Mouse (Mus musculus) cortical plate, adult 2 months (tissue): ENCODE measurements around the gene Sp6. TPM values are rescaled to one million over a fixed set of nuclear protein-coding genes. Genes with fewer than 3 reads are reported as not detected.

ENCODE experiments used
- H3K27ac ChIP-seq: fragments of 200-500 bp; 2 replicates; pipeline ENCODE4 v1.5.1; 2012; ENCODE audit warnings: low read length, control low read depth, inconsistent platforms; ENCODE audit not compliant: insufficient read depth
- H3K4me1 ChIP-seq: fragments of 200-500 bp; 2 replicates; pipeline ENCODE4 v1.6.1; 2011; ENCODE audit warnings: low read length; ENCODE audit not compliant: control insufficient read depth, insufficient read depth
- H3K4me3 ChIP-seq: fragments of 200-500 bp; 2 replicates; pipeline ENCODE4 v1.5.1; 2011; ENCODE audit warnings: mild to moderate bottlenecking, low read length, control low read depth; ENCODE audit not compliant: insufficient read depth
- CTCF ChIP-seq: fragments of 200-500 bp; IDR thresholded peaks from 2 replicates; pipeline ENCODE4 v1.5.1; 2011; ENCODE audit warnings: mild to moderate bottlenecking, control low read depth, low read length; ENCODE audit not compliant: insufficient read depth; ENCODE audit errors: extremely low read depth
- POLR2A ChIP-seq: fragments of 200-500 bp; IDR thresholded peaks from 2 replicates; pipeline ENCODE4 v1.6.1; 2011; ENCODE audit warnings: mild to moderate bottlenecking, low read length, control low read depth; ENCODE audit not compliant: insufficient read depth; ENCODE audit errors: extremely low read depth
- polyA plus RNA-seq: library from polyadenylated mRNA; depleted of rRNA; stranded (reverse); fragments of >200 nt; gene quantifications from 2 replicates; pipeline ENCODE4 v1.2.3, GENCODE M21; 2012; rRNA removed

The Sp6 gene
- polyA plus RNA-seq, 1 experiment = 0.69 TPM

- H3K4me3 ChIP-seq = no peak overlapping the region
- H3K4me1 ChIP-seq = peaks cover 2% of the 10 kb centered on the region; the same call in 1 of the 2 replicates
- H3K27ac ChIP-seq = no peak overlapping the region
- no peak for TF ChIP-seq POLR2A
- TF ChIP-seq CTCF = no peak
These were observed 56.6 kb downstream of the Sp6 start for GRCm38 (mm10) chr11:97069770-97070169.

GRCm38 (mm10) chr11:97071129-97071528 is 57.9 kb downstream of the Sp6 start:
- no peak overlapping the region for H3K27ac ChIP-seq
- no peak overlapping the region for H3K4me3 ChIP-seq
- TF ChIP-seq POLR2A (no peak), CTCF (no peak)
- H3K4me1 ChIP-seq = peaks cover 2% of the 10 kb centered on the region; the same call in 1 of the 2 replicates

- no peak overlapping the region for H3K4me3 ChIP-seq
- no peak overlapping the region for H3K27ac ChIP-seq
- TF ChIP-seq CTCF (peak; percentile 77), POLR2A (no peak)
- peaks cover 2% of the 10 kb centered on the region; the same call in 1 of the 2 replicates for H3K4me1 ChIP-seq
These were observed 59.3 kb downstream of the Sp6 start for GRCm38 (mm10) chr11:97072533-97072932.

- H3K4me3 ChIP-seq = no peak overlapping the region
- no peak for TF ChIP-seq POLR2A
- no peak for TF ChIP-seq CTCF
- no peak overlapping the region for H3K27ac ChIP-seq
- peaks cover 2% of the 10 kb centered on the region; the same call in 1 of the 2 replicates for H3K4me1 ChIP-seq
These were observed 61.0 kb downstream of the Sp6 start for GRCm38 (mm10) chr11:97074235-97074634.

Other genes starting within 250 kb of the Sp6 start
- gene Snx11, start 235.8 kb upstream of the Sp6 start, polyA plus RNA-seq = 42.9 and 46.0 TPM in 2 replicates
- 27.1 and 30.1 TPM in 2 replicates for gene Cbx1, start 224.3 kb upstream of the Sp6 start, polyA plus RNA-seq
- gene Nfe2l1, start 183.4 kb upstream of the Sp6 start, polyA plus RNA-seq = 202 and 207 TPM in 2 replicates
- 14.2 and 14.7 TPM in 2 replicates for gene Copz2, start 163.5 kb upstream of the Sp6 start, polyA plus RNA-seq
- 42.9 and 44.8 TPM in 2 replicates for gene Cdk5rap3, start 96.9 kb upstream of the Sp6 start, polyA plus RNA-seq
- not detected in 2 replicates for gene Prr15l, start 85.3 kb upstream of the Sp6 start, polyA plus RNA-seq
- gene Pnpo, start 69.4 kb upstream of the Sp6 start, polyA plus RNA-seq = 40.8 and 41.4 TPM in 2 replicates
- 10.3 and 10.4 TPM in 2 replicates for gene Sp2, start 30.4 kb upstream of the Sp6 start, polyA plus RNA-seq
- 4.4 and 6.3 TPM in 2 replicates for gene Scrn2, start 16.5 kb downstream of the Sp6 start, polyA plus RNA-seq
- 0.91 and 1.1 TPM in 2 replicates for gene Lrrc46, start 28.0 kb downstream of the Sp6 start, polyA plus RNA-seq
- gene Mrpl10, start 28.2 kb downstream of the Sp6 start, polyA plus RNA-seq = 67.7 and 68.6 TPM in 2 replicates
- 14.0 and 14.1 TPM in 2 replicates for gene Osbpl7, start 37.2 kb downstream of the Sp6 start, polyA plus RNA-seq
- gene Tbx21, start 101.9 kb downstream of the Sp6 start, polyA plus RNA-seq = 0.10 and 0.11 TPM in 2 replicates
- gene Tbkbp1, start 138.1 kb downstream of the Sp6 start, polyA plus RNA-seq = 54.5 and 59.5 TPM in 2 replicates
- gene Kpnb1, start 174.5 kb downstream of the Sp6 start, polyA plus RNA-seq = 73.2 and 76.8 TPM in 2 replicates